Mouse (Mus musculus) adrenal gland, postnatal 4 days (tissue): Measurements from ENCODE around the gene Eif2s1. TPM values are rescaled to one million over a fixed set of nuclear protein-coding genes. Genes with fewer than 3 reads are reported as not detected.
"Not testable (repeated sequence)": the region's sequence is repeated elsewhere in the genome, so short reads cannot be mapped to it uniquely, and the experiment has no call there.

ENCODE experiments used
- DNase-seq, 2 experiments: peaks; one replicate each; pipeline ENCODE4 v3.0.0; 2021 to 2022; ENCODE audit warnings: low spot score in 2 of 2, mixed read lengths in 2 of 2
- total RNA-seq, 2 experiments: library from RNA; stranded (reverse); gene quantifications; 2 replicates each; pipeline ENCODE4 v1.2.3; 2021

The Eif2s1 gene
- total RNA-seq, 2 experiments from 2014 or later: 71.2 to 78.5 TPM

GRCm38 (mm10) chr12:78911707-78912417, 50.2 kb downstream of the Eif2s1 start:
- no peak for DNase-seq

GRCm38 (mm10) chr12:78914458-78914857, 52.8 kb downstream of the Eif2s1 start:
- no peak for DNase-seq

GRCm38 (mm10) chr12:78915561-78915960, 53.9 kb downstream of the Eif2s1 start:
- no peak for DNase-seq

- DNase-seq: no peak
These were observed 54.7 kb downstream of the Eif2s1 start for GRCm38 (mm10) chr12:78916278-78916677.

DNA sequence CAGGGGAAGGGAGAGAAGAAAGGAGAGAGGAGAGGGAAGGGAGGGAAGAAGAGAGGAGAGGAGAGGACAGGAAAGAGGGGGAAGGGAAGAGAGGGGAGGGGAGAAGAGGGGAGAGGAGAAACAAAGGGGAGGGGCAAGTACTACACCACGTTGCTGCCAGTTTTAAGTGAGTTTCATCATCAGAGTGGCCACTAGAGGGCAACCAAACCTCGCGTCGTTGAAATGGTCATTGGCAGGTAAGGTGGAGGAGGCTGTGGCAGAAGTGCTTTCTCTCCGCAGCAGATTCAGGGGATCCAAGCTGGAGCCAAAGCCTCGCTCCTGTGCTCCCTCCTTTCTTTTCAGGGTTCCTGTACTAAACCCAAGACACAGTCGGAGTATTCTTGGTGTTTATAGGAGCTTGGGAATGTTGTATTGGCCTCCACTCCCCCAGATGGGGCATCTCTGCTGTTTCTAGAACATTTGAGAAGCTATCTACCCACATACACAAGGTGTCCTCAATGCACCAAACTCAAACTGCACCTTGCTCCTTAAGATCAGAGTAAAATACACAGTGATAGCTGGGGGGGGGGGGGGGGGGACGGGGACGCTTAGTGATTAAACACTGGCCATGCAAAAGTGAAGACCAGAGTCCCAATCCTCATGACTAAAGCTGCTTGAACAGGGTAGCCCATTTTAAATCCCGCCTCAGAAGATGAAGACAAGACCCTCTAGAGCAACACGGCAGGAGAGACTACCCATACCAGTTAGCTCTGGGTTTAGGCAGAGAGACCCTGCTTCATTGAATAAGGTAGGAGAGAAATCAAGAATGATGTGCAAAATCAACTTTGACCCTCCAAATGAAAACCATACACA, 56.8 kb downstream of the Eif2s1 start:
- peak; percentile 28 to 68 for DNase-seq

GRCm38 (mm10) chr12:78919079-78919712, 57.6 kb downstream of the Eif2s1 start:
- peak; percentile 14 to 35 for DNase-seq

DNA sequence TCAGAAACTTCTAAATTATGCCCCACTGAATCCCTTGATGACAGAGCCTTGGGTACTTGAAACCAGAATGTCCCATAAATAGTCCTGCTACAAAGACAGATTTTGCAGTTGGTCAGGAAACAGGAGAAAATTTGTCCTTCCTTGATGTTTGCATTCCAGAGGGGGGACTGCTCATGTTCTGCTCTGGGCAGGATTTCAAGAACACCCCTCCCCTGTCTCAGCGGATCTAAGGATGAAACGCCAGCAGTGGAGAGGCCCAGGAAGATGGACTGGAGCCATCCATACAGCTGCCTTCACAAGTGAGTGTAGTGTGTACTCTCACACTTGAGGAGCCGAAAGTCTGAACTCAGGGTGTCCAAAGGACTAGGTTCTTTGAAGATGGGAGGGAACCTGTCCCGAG, 59.8 kb downstream of the Eif2s1 start:
- no peak for DNase-seq

DNA sequence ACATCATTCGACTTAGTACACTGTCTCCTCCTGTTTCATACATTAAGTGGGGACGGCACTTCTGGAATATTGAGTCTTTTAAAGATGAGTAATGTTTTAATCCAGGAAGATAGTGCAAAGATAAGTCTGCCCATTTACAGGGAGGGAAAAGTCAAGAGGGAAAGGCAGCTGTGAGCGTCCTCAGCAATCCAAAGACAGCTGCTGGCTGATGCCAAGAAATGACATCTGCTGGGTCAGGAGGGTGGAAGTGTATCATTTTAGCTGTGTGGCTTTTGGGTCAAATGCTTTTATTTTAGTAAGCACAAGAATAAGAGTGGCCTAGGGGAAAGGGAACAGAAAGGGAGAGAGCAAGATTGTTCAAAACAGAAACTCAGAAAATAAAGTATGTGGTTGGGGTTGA, 60.4 kb downstream of the Eif2s1 start:
- no peak for DNase-seq

- not testable (repeated sequence) for DNase-seq
These were observed 61.4 kb downstream of the Eif2s1 start for GRCm38 (mm10) chr12:78922977-78923376.

GRCm38 (mm10) chr12:78923539-78924189, 62.0 kb downstream of the Eif2s1 start:
- no peak for DNase-seq

GRCm38 (mm10) chr12:78927287-78927686, 65.7 kb downstream of the Eif2s1 start:
- DNase-seq: no peak

GRCm38 (mm10) chr12:78929900-78930299, 68.3 kb downstream of the Eif2s1 start:
- no peak for DNase-seq

DNA sequence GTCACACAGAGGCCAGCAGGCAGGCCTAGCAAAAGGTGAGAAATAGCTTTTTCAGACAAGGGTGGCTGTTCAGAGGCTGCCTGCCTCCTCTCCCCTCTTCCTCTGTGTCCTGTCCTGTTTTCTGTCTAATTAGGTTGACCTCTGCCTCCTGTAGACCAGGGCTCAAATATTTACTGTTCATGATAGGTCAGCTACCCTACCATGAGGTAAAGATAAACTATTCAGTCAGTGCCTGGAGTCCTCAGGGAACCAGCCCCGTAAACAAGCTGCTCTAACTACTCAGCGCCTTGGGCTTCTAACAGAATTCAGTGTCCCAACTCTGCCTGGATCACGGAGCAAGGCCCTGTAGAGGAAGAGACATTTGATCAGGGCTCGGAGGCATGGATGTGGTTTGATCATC, 74.9 kb downstream of the Eif2s1 start:
- no peak for DNase-seq

Other genes with a start within 250 kb of the Eif2s1 start
- gene Fam71d, start 170.3 kb upstream of the Eif2s1 start, total RNA-seq: under 1 TPM in 1 of 2 experiments, not detected in 1; 0.36 TPM
- gene Mpp5, start 112.9 kb upstream of the Eif2s1 start, total RNA-seq: 10 to 100 TPM; 18.4 to 26.1 TPM
- gene Atp6v1d, start 181 bp upstream of the Eif2s1 start, total RNA-seq: 10 to 100 TPM; 48.4 to 57.7 TPM
- gene Plek2, start 45.1 kb downstream of the Eif2s1 start, total RNA-seq: 1 to 10 TPM; 1.5 to 2.9 TPM
- gene Tmem229b, start 145.8 kb downstream of the Eif2s1 start, total RNA-seq: 10 to 100 TPM; 18.3 to 19.8 TPM
- 1 to 10 TPM; 2.7 to 6.7 TPM for gene Plekhh1, start 167.3 kb downstream of the Eif2s1 start, total RNA-seq
- gene Pigh, start 227.8 kb downstream of the Eif2s1 start, total RNA-seq: 10 to 100 TPM; 10.7 to 12.5 TPM